7 mouse cellular contexts compared by ENCODE assay signal in genomic region chr6:120356951-120357945, GRCm38 (mm10). TPM values are rescaled to one million over a fixed set of nuclear protein-coding genes. Genes with fewer than 3 reads are reported as not detected.
DNase-seq lines count a peak whose midpoint lies in the region; ATAC-seq lines count a peak whose summit lies in the region.

No protein-coding gene starts in this region.

- H3K4me1 ChIP-seq in embryonic facial prominence, embryonic 11.5 days (ENCODE audit: control insufficient read depth, insufficient read depth, low read length): no peaks in the 10 kb centered on the region
- peaks cover 7% of the 10 kb centered on the region for H3K4me1 ChIP-seq in limb, embryonic 10.5 days
- H3K4me1 ChIP-seq in midbrain, embryonic 13.5 days (replicated peaks): peaks cover 10% of the 10 kb centered on the region

- peak overlapping the region; percentile 57 for H3K4me2 ChIP-seq in embryonic facial prominence, embryonic 11.5 days (ENCODE audit: low read depth, low read length)
- H3K4me2 ChIP-seq in midbrain, embryonic 13.5 days (replicated peaks): peak overlapping the region; percentile 68

- WGBS in embryonic facial prominence, embryonic 11.5 days: 1% methylated on average over 31 of the region's 31 CpGs
- 1% methylated on average over 31 of the region's 31 CpGs for WGBS in limb, embryonic 10.5 days
- under 1% methylated on average over 31 of the region's 31 CpGs for WGBS in midbrain, embryonic 13.5 days

- DNase-seq in adrenal gland, postnatal 14 days: peak; percentile 90
- DNase-seq in embryonic facial prominence, embryonic 11.5 days (ENCODE audit: low spot score): peak; percentile 95
- peak; percentile 88 for DNase-seq in kidney, adult 11 months
- peak; percentile 77 for DNase-seq in limb, embryonic 10.5 days (ENCODE audit: low spot score)
- DNase-seq in spleen, adult 12 weeks (ENCODE audit: low spot score): peak; percentile 75

- peak; percentile 97 for ATAC-seq in embryonic facial prominence, embryonic 11.5 days (replicated peaks; ENCODE audit: insufficient number of reproducible peaks, low FRiP score, low TSS enrichment, low read depth)
- peak; percentile 99 for ATAC-seq in granulocyte monocyte progenitor cell, adult 5-6 weeks (replicated peaks; ENCODE audit: poor library complexity, severe bottlenecking)
- ATAC-seq in midbrain, embryonic 13.5 days: peak; percentile 99

- peak overlapping the region; percentile 62 for H3K4me3 ChIP-seq in embryonic facial prominence, embryonic 11.5 days (ENCODE audit: low read depth, low read length)
- peak overlapping the region; percentile 71 for H3K4me3 ChIP-seq in limb, embryonic 10.5 days
- H3K4me3 ChIP-seq in midbrain, embryonic 13.5 days (replicated peaks): peak overlapping the region; percentile 47

- peak overlapping the region; percentile 76 for H3K9ac ChIP-seq in embryonic facial prominence, embryonic 11.5 days (replicated peaks; ENCODE audit: low read length)
- H3K9ac ChIP-seq in midbrain, embryonic 13.5 days (replicated peaks): peak overlapping the region; percentile 60

- no peaks in the 10 kb centered on the region for H3K27me3 ChIP-seq in embryonic facial prominence, embryonic 11.5 days (ENCODE audit: control insufficient read depth, insufficient read depth, low read length)
- H3K27me3 ChIP-seq in limb, embryonic 10.5 days (ENCODE audit: low read depth, poor library complexity, severe bottlenecking): no peaks in the 10 kb centered on the region
- no peaks in the 10 kb centered on the region for H3K27me3 ChIP-seq in midbrain, embryonic 13.5 days

- H3K36me3 ChIP-seq in embryonic facial prominence, embryonic 11.5 days (replicated peaks; ENCODE audit: control insufficient read depth, insufficient read depth, low read depth, low read length): no peaks in the 10 kb centered on the region; the same call in 1 of the 2 replicates
- peaks cover 17% of the 10 kb centered on the region for H3K36me3 ChIP-seq in limb, embryonic 10.5 days
- peaks cover 4% of the 10 kb centered on the region; the same call in 1 of the 2 replicates for H3K36me3 ChIP-seq in midbrain, embryonic 13.5 days

- H3K27ac ChIP-seq in embryonic facial prominence, embryonic 11.5 days (replicated peaks; ENCODE audit: low read depth, low read length): peak overlapping the region; percentile 72
- peak overlapping the region; percentile 88 for H3K27ac ChIP-seq in limb, embryonic 10.5 days
- H3K27ac ChIP-seq in midbrain, embryonic 13.5 days: no peak overlapping the region

- no peaks in the 10 kb centered on the region for H3K9me3 ChIP-seq in embryonic facial prominence, embryonic 11.5 days (replicated peaks; ENCODE audit: control insufficient read depth, low read length)
- H3K9me3 ChIP-seq in limb, embryonic 10.5 days (replicated peaks): no peaks in the 10 kb centered on the region
- H3K9me3 ChIP-seq in midbrain, embryonic 13.5 days: no peaks in the 10 kb centered on the region

RNA-seq across cellular contexts. Expression of gene Kdm5a, which starts 6.7 kb away (rescaled TPM):
- total RNA-seq in adrenal gland, postnatal 14 days (2021): 54.8 and 58.4 TPM in 2 replicates
- polyA plus RNA-seq in embryonic facial prominence, embryonic 11.5 days (2014; fragmentation: Nextera tagmentation; extraction: Ambion mirVana): 54.5 and 55.9 TPM in 2 replicates
- 30.9 and 42.5 TPM in 2 replicates for total RNA-seq in granulocyte monocyte progenitor cell, adult 5-6 weeks (2014; fragmentation: Nextera tagmentation)
- 70.2 and 81.0 TPM in 2 replicates for total RNA-seq in granulocyte monocyte progenitor cell, adult 5-6 weeks (2017)
- 45.7 and 45.9 TPM in 2 replicates for polyA plus RNA-seq in limb, embryonic 10.5 days (2016; fragmentation: Nextera tagmentation; extraction: Ambion mirVana)
- polyA plus RNA-seq in midbrain, embryonic 13.5 days (2015; fragmentation: Nextera tagmentation; extraction: Ambion mirVana): 54.0 and 58.4 TPM in 2 replicates

RNA-seq across cellular contexts. Expression of gene Ccdc77, which starts 6.9 kb away (rescaled TPM):
- total RNA-seq in adrenal gland, postnatal 14 days (2021): 10.5 and 10.7 TPM in 2 replicates
- polyA plus RNA-seq in embryonic facial prominence, embryonic 11.5 days (2014; fragmentation: Nextera tagmentation; extraction: Ambion mirVana): 26.3 and 29.5 TPM in 2 replicates
- total RNA-seq in granulocyte monocyte progenitor cell, adult 5-6 weeks (2014; fragmentation: Nextera tagmentation): 18.6 and 21.6 TPM in 2 replicates
- total RNA-seq in granulocyte monocyte progenitor cell, adult 5-6 weeks (2017): 32.6 and 32.7 TPM in 2 replicates
- 25.6 and 29.4 TPM in 2 replicates for polyA plus RNA-seq in limb, embryonic 10.5 days (2016; fragmentation: Nextera tagmentation; extraction: Ambion mirVana)
- polyA plus RNA-seq in midbrain, embryonic 13.5 days (2015; fragmentation: Nextera tagmentation; extraction: Ambion mirVana): 16.0 and 16.9 TPM in 2 replicates
